Mouse (Mus musculus) lung, postnatal 14 days (tissue): ENCODE data around the gene Rasal1.
A peak's percentile ranks its signal among the peaks of the same experiment; 100 is the strongest.

Experiments
- DNase-seq: peaks from one replicate; pipeline ENCODE4 v3.0.0; 2021

Gene Rasal1

GRCm38 (mm10) chr5:120648569-120649373, at the start of gene Rasal1:
Gene Rasal1, plus strand, starts transcription at chr5:120648812.
- peak; percentile 40 for DNase-seq

DNA sequence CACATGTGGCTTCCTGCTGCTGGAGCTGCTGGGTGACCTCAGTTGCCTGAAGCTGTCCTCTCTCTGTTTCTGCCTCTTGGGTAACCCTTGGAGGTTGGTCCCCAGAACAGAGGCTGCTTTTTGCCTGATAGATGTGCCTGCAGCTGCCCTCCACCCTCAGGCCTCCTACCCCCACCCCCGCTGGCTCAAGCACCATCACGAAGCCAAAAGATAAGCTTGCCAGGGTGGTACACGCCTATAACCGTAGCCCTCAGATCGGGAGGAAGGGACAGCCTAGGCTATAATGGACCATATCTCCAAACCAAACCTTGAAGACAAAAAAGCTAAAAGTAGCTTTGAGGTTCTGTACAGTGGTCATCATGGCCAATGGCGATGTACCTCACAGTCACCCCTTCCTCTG, 49.0 kb upstream of the Rasal1 start:
- DNase-seq: no peak

- no peak for DNase-seq
Observed at GRCm38 (mm10) chr5:120600946-120601668, 47.5 kb upstream of the Rasal1 start.

DNA sequence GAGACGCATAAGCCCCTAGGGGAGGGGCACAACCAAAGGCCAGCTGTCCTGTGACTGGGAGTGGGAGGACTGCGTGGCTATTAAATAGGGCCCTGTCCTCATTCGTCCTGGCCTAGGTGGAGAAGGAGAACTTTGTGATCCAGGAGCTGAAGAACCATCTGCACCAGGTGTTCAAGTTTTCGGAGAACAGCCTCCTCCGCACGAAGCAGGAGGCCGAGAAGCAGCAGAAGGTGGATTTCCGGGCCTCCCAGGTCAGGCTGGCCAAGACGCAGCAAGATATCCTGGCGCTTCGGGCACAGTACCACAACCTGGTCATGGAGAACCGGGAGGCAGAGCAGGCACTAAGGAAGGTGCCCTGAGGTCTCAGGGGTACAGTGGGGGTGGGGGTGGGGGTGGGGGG, 46.4 kb upstream of the Rasal1 start:
- DNase-seq: no peak

GRCm38 (mm10) chr5:120603515-120603914, 45.1 kb upstream of the Rasal1 start:
- DNase-seq: no peak

DNA sequence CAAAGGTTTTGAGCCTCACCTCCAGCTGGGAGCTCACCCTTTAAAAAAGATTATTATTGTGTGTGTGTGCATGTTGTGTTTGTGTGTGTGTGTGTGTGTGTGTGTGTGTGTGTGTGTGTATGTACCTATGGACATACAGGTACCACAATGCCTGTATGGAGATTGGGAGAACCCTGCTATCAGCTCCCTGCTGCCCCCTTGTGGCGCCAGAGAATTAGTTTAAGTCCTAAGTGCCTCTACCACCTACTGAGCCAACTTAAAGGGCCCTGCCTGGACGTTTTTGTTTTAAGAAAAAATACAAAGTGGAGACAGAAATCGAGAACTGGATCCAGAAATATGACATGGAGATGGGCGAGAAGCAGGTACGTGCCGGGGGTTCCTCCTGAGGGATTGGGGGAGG, 43.8 kb upstream of the Rasal1 start:
- DNase-seq: peak; percentile 89

- DNase-seq: no peak
Observed at GRCm38 (mm10) chr5:120605241-120605661, 43.4 kb upstream of the Rasal1 start.

DNA sequence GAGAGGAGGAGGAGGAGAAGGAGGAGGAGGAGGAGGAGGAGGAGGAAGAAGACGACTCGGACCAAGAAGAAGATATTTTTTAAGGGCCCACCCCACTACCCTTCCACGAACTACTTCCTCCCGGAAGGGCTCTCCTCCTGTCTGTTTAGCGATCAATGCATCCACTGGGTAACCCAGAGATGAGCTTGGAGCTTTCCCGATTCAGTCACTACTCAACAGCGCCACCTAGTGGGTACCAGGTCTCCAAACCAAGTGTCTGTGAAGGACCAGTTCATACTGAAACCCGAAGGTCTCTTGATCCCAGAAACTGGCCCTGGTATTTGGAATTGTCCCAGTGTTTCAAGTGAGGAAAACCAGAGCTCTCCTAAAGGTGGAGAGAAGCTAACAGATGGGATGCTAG, 42.9 kb upstream of the Rasal1 start:
- peak; percentile 95 for DNase-seq

DNA sequence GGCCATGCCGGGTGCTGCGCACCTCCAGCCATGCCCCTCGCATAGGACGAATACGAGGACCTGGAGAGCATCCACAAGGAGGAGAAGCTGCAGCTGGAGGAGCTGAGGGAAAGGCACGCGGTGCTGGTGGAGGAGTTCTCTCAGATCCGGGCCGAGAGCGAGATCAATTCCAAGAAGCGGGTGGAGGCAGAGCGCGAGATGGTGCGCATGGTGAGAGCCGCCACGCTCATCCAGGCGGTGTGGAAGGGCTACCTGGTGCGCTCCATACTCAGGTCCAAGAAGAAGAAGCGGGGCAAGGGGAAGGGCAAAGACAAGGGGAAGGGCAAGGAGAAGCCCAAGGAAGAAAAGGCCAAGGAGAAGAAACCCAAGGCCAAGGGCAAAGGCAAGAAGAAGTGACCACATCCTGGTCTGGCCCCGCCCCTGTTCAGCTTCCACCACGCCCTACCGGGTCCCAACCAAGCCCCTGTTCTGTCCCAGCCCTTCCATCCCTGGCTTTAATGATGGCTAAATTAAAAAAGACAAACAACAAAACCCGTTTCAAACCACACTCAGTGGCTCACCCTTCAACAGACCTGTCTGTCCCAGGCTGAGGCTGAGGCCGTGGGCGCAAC, 41.9 kb upstream of the Rasal1 start:
- no peak for DNase-seq

DNA sequence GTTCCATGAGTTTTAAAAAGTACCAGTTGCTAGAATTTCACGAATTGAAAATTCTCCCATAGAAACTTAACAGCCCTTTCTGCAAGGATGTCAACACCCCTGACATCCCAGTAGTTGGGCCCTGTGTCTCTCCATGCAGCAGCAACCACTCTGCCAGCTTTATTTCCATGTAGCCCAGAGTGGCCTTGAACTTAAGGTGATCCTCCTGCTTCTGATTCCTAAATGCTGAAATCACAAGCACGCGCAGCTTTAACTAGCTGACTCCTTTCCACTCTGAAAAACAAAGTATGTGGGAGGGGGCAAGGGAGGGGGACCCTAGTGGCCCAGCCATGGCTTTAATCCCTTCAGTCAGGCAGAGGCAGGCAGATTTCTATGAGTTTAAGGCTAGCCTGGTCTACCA, 41.3 kb upstream of the Rasal1 start:
- no peak for DNase-seq

GRCm38 (mm10) chr5:120609246-120609775, 39.3 kb upstream of the Rasal1 start:
- DNase-seq: no peak

DNA sequence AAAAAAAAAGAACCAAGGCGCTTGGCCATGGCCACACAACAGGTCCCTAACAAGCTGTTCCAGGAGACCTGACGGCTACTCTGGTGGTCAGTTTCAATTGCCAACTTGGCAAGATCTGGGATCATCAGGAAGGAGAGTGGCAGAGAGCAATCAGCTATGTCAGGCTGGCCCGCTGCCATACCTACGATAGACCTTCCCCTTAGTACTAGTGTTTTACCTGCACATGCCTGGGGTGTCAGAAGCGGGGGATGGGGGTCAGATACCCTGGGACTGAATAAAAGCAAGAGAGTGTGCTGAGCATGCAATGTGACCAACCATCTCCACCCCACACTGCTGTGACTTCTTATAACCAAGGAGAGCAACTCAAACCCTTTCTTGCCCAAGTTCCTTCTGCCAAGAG, 37.7 kb upstream of the Rasal1 start:
- no peak for DNase-seq

GRCm38 (mm10) chr5:120611416-120611815, 37.2 kb upstream of the Rasal1 start:
- DNase-seq: no peak

GRCm38 (mm10) chr5:120612442-120612821, 36.2 kb upstream of the Rasal1 start, which contains the start of the genes Rita1 and Ddx54:
Gene Rita1, minus strand, starts transcription at chr5:120612589.
Gene Ddx54, plus strand, starts transcription at chr5:120612739.
- DNase-seq: peak; percentile 98

GRCm38 (mm10) chr5:120612822-120613604, 35.6 kb upstream of the Rasal1 start:
- peak; percentile 100 for DNase-seq

- no peak for DNase-seq
Observed at GRCm38 (mm10) chr5:120615903-120616302, 32.7 kb upstream of the Rasal1 start.

GRCm38 (mm10) chr5:120618778-120619177, 29.8 kb upstream of the Rasal1 start:
- DNase-seq: no peak

- peak; percentile 68 for DNase-seq
Observed at GRCm38 (mm10) chr5:120619201-120619600, 29.4 kb upstream of the Rasal1 start.

DNA sequence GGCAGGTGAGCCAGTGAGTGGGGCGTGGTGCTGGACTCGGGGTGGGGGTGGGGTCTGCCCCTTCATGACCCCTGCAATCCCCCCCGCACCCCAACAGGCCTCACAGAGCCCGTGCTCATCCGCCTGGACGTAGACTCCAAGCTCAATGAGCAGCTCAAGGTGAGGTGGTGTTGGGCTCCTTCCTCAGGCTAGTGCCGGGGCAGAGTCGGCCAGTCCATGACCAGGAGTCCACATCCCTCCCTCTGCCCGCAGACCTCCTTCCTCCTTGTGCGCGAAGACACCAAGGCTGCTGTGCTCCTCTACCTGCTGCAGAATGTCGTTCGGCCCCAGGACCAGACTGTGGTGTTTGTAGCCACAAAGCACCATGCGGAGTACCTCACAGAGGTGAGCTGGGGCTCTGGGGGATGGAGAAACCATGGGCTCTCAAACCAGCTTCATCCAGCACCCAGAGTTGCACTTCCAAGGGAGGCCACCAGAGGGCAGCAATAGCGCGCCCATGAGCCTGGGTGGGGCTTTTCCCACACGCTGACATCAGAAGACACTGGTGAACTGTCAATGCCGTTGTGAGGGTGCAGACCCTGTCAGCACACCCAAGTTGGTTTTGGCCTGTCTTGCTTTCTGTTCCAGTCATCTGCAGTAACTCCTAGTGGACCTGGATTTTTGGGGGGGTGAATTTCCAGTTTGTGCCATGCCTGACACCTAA, 28.1 kb upstream of the Rasal1 start:
- DNase-seq: peak; percentile 82

GRCm38 (mm10) chr5:120621078-120621765, 27.4 kb upstream of the Rasal1 start:
- no peak for DNase-seq

DNA sequence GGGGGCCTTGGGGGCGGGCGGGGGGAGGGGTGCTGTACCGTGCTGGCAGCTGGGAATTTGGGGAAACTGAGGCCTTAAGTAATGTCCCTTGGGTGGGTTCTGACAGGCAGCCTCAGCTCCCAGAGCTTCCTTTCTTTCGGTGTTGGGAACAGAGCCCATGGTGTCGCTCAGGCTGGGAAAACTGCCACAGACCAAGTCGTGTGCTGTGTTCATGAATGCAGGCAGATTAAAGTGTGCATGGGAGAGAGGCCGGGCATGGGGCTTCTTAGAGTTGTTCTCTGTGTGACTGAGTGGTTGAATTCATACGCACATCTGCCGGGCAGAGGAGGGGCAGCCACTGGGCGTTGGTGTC, 26.8 kb upstream of the Rasal1 start:
- DNase-seq: no peak
